Mouse (Mus musculus) testis, adult 2 months (tissue): ENCODE results near the gene Srek1ip1. TPM values are rescaled to one million over a fixed set of nuclear protein-coding genes. Genes with fewer than 3 reads are reported as not detected.

ENCODE experiments used
- H3K27ac ChIP-seq: fragments of 200-500 bp; 2 replicates; pipeline ENCODE4 v1.5.1; 2012; ENCODE audit warnings: low read depth, low read length; ENCODE audit not compliant: control insufficient read depth, insufficient read depth
- H3K27me3 ChIP-seq: fragments of 200-500 bp; 2 replicates; pipeline ENCODE4 v1.6.1; 2012; ENCODE audit warnings: mild to moderate bottlenecking, low read length, moderate library complexity; ENCODE audit not compliant: control insufficient read depth, insufficient read depth
- H3K36me3 ChIP-seq: fragments of 200-500 bp; 2 replicates; pipeline ENCODE4 v1.6.1; 2012; ENCODE audit warnings: mild to moderate bottlenecking, low read length; ENCODE audit not compliant: control insufficient read depth, insufficient read depth
- H3K4me1 ChIP-seq: fragments of 200-500 bp; 2 replicates; pipeline ENCODE4 v1.6.1; 2012; ENCODE audit warnings: low read length; ENCODE audit not compliant: control insufficient read depth, insufficient read depth
- H3K4me3 ChIP-seq: fragments of 200-500 bp; 2 replicates; pipeline ENCODE4 v1.5.1; 2012; ENCODE audit warnings: low read depth, mild to moderate bottlenecking, low read length, moderate library complexity, mixed read lengths; ENCODE audit not compliant: control insufficient read depth
- CTCF ChIP-seq: fragments of 200-500 bp; IDR thresholded peaks from 2 replicates; pipeline ENCODE4 v1.5.1; 2012; ENCODE audit warnings: low read depth, mild to moderate bottlenecking, inconsistent platforms, low read length, moderate library complexity; ENCODE audit not compliant: control insufficient read depth, insufficient read depth, insufficient replicate concordance
- POLR2A ChIP-seq: fragments of 200-500 bp; IDR thresholded peaks from 2 replicates; pipeline ENCODE4 v1.6.1; 2012; ENCODE audit warnings: low read depth, mild to moderate bottlenecking, inconsistent platforms, low read length, moderate library complexity; ENCODE audit not compliant: control insufficient read depth
- polyA plus RNA-seq: library from polyadenylated mRNA; depleted of rRNA; stranded (reverse); fragments of >200 nt; gene quantifications from 2 replicates; pipeline ENCODE4 v1.2.3, GENCODE M21; 2012

Srek1ip1 gene
- polyA plus RNA-seq, 1 experiment = 6.6 TPM

- TF ChIP-seq POLR2A (no peak), CTCF (no peak)
Measured at GRCm38 (mm10) chr13:104843295-104844089, 51.2 kb downstream of the Srek1ip1 start.

GRCm38 (mm10) chr13:104853645-104854044 lies 61.4 kb downstream of the Srek1ip1 start:
- TF ChIP-seq POLR2A = no peak
- TF ChIP-seq CTCF = no peak
- no peaks in the 10 kb centered on the region for H3K27me3 ChIP-seq

More at GRCm38 (mm10) chr13:104843295-104844089, 51.2 kb downstream of the Srek1ip1 start:
- no peaks in the 10 kb centered on the region for H3K36me3 ChIP-seq
- no peak overlapping the region for H3K4me3 ChIP-seq
- H3K4me1 ChIP-seq = peaks cover 9% of the 10 kb centered on the region
- no peaks in the 10 kb centered on the region for H3K27me3 ChIP-seq
- H3K27ac ChIP-seq = no peak overlapping the region

GRCm38 (mm10) chr13:104863127-104863979 lies 71.1 kb downstream of the Srek1ip1 start, which contains the start of gene Shisal2b:
Shisal2b (minus strand) TSS chr13:104863893.
- Histone ChIP-seq H3K27ac (no peak within 1 kb of the TSS), H3K4me1 (peaks cover 2% of the 10 kb centered on the region), H3K27me3 (no peaks in the 10 kb centered on the region), H3K4me3 (peak within 1 kb of the TSS; percentile 37; the same call in 1 of the 2 replicates), H3K36me3 (no peaks in the 10 kb centered on the region)
- no peak for TF ChIP-seq CTCF
- no peak for TF ChIP-seq POLR2A

More at GRCm38 (mm10) chr13:104853645-104854044, 61.4 kb downstream of the Srek1ip1 start:
- no peaks in the 10 kb centered on the region for H3K36me3 ChIP-seq
- no peaks in the 10 kb centered on the region for H3K4me1 ChIP-seq
- no peak overlapping the region for H3K4me3 ChIP-seq
- H3K27ac ChIP-seq = no peak overlapping the region

- Histone ChIP-seq H3K4me3 (no peak overlapping the region), H3K36me3 (no peaks in the 10 kb centered on the region), H3K27ac (no peak overlapping the region), H3K27me3 (no peaks in the 10 kb centered on the region), H3K4me1 (peaks cover 2% of the 10 kb centered on the region)
- TF ChIP-seq POLR2A (no peak), CTCF (no peak)
Measured at GRCm38 (mm10) chr13:104866726-104867125, 74.4 kb downstream of the Srek1ip1 start.

GRCm38 (mm10) chr13:104869907-104870306 lies 77.6 kb downstream of the Srek1ip1 start:
- no peaks in the 10 kb centered on the region for H3K27me3 ChIP-seq
- no peak overlapping the region for H3K27ac ChIP-seq
- TF ChIP-seq CTCF (no peak), POLR2A (no peak)
- no peak overlapping the region for H3K4me3 ChIP-seq
- no peaks in the 10 kb centered on the region; the same call in 1 of the 2 replicates for H3K4me1 ChIP-seq
- no peaks in the 10 kb centered on the region for H3K36me3 ChIP-seq

GRCm38 (mm10) chr13:104878508-104878907 lies 86.2 kb downstream of the Srek1ip1 start:
- no peak for TF ChIP-seq POLR2A
- TF ChIP-seq CTCF = no peak
- Histone ChIP-seq H3K4me3 (no peak overlapping the region), H3K27ac (no peak overlapping the region), H3K36me3 (no peaks in the 10 kb centered on the region), H3K4me1 (peaks cover 5% of the 10 kb centered on the region), H3K27me3 (no peaks in the 10 kb centered on the region)
